11 mouse cellular contexts compared by ENCODE assay signal in the genomic region with DNA sequence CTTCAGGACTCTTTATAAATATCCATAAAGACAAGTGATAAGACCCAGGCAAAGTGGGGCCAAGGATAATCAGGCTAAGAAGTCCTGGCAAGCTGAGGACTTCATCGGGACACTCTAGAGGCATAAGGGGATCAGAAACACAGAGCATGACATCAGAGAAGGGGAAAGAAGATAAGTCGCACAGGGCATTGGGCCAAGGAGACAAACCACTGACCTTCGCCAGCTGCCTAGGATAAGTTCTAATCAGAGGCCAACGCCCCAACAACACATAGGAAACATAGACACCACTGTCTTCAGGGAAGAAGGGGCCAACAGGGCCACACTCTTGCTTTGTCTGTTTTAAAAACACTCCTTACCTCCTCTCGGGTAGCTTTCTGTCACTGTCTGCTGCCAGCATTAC. TPM values are rescaled to one million over a fixed set of nuclear protein-coding genes. Genes with fewer than 3 reads are reported as not detected.
DNase-seq lines count a peak whose midpoint lies in the region; ATAC-seq lines count a peak whose summit lies in the region.
"Had no signal": no experiment of that assay in that cellular context is flagged by ENCODE, and none has a peak within 500 bp of the region (broad histone marks: within the 10 kb centered on the region; RNA-seq: fewer than 3 reads in every experiment).

No protein-coding gene starts in this region.

- H3K4me2 ChIP-seq in heart, embryonic 16.5 days (ENCODE audit: low read depth, low read length), result no peak overlapping the region
- H3K4me2 ChIP-seq: limb, embryonic 15.5 days had no signal

- H3K4me3 ChIP-seq in heart, embryonic 16.5 days (ENCODE audit: low read length), result no peak overlapping the region
- H3K4me3 ChIP-seq in forebrain, embryonic 10.5 days, result no peak overlapping the region
- H3K4me3 ChIP-seq: limb, embryonic 15.5 days had no signal

- peak; percentile 59 for ATAC-seq in heart, embryonic 16.5 days (replicated peaks; ENCODE audit: extremely low read depth, insufficient read depth, low FRiP score)
- peak; percentile 76 for ATAC-seq in megakaryocyte progenitor cell, adult 5-6 weeks (replicated peaks; ENCODE audit: poor library complexity)

- no peaks in the 10 kb centered on the region; the same call in 1 of the 2 replicates for H3K9me3 ChIP-seq in heart, embryonic 16.5 days (replicated peaks; ENCODE audit: control insufficient read depth, low read length)
- no peaks in the 10 kb centered on the region for H3K9me3 ChIP-seq in forebrain, embryonic 10.5 days
- H3K9me3 ChIP-seq: limb, embryonic 15.5 days had no signal

- no peaks in the 10 kb centered on the region for H3K27me3 ChIP-seq in heart, embryonic 16.5 days (ENCODE audit: control insufficient read depth, insufficient read depth, low read length)
- H3K27me3 ChIP-seq in forebrain, embryonic 10.5 days (ENCODE audit: poor library complexity, severe bottlenecking), result peaks cover 6% of the 10 kb centered on the region; the same call in 1 of the 2 replicates
- H3K27me3 ChIP-seq: limb, embryonic 15.5 days had no signal

- H3K36me3 ChIP-seq in heart, embryonic 16.5 days (ENCODE audit: control insufficient read depth, insufficient read depth), result no peaks in the 10 kb centered on the region
- H3K36me3 ChIP-seq in forebrain, embryonic 10.5 days (replicated peaks), result no peaks in the 10 kb centered on the region
- H3K36me3 ChIP-seq: limb, embryonic 15.5 days had no signal

- H3K4me1 ChIP-seq in heart, embryonic 16.5 days (ENCODE audit: control insufficient read depth, insufficient read depth, low read length), result peaks cover 20% of the 10 kb centered on the region
- peaks cover 9% of the 10 kb centered on the region for H3K4me1 ChIP-seq in forebrain, embryonic 10.5 days

- DNase-seq in adrenal gland, postnatal 25 days, result peak; percentile 10
- DNase-seq in adrenal gland, adult (ENCODE audit: inconsistent age in 2 of 2, low spot score in 1 of 2), result no peak
- peak; percentile 26 for DNase-seq in 416B (ENCODE audit: low read depth)
- DNase-seq in forebrain, embryonic 10.5 days (ENCODE audit: extremely low spot score, low spot score), result no peak
- no peak for DNase-seq in cerebellum, adult 8-10 months
- DNase-seq in urinary bladder, postnatal 25 days (ENCODE audit: low spot score), result no peak
- DNase-seq: kidney, postnatal 36 days had no signal

- 0 out of 2 replicates have a peak overlapping the region, but pooled peaks have one; percentile 1 for H3K27ac ChIP-seq in heart, embryonic 16.5 days (ENCODE audit: low read length)
- no peak overlapping the region for H3K27ac ChIP-seq in forebrain, embryonic 10.5 days
- H3K27ac ChIP-seq: limb, embryonic 15.5 days; macrophage had no signal

- H3K9ac ChIP-seq in heart, embryonic 16.5 days (ENCODE audit: low read length), result no peak overlapping the region
- H3K9ac ChIP-seq: limb, embryonic 15.5 days had no signal

- WGBS in heart, embryonic 16.5 days, result 27% methylated on average over 5 of the region's 5 CpGs
- WGBS in forebrain, embryonic 10.5 days, result 83% methylated on average over 5 of the region's 5 CpGs

RNA-seq across cellular contexts. Expression of a gene that starts 8.1 kb away (rescaled TPM):
- 70.9 and 71.8 TPM in 2 replicates for total RNA-seq in adrenal gland, postnatal 25 days (2021)
- 35.8 and 40.2 TPM in 2 replicates for polyA plus RNA-seq in heart, embryonic 16.5 days (2015; fragmentation: Nextera tagmentation; extraction: Ambion mirVana)
- 73.1 and 92.7 TPM in 2 replicates for total RNA-seq in megakaryocyte progenitor cell, adult 5-6 weeks (2015)
- 67.8 and 79.0 TPM in 2 replicates for total RNA-seq in megakaryocyte progenitor cell, adult 5-6 weeks (2017)
- 62.0 and 65.9 TPM in 2 replicates for polyA plus RNA-seq in forebrain, embryonic 10.5 days (2016; fragmentation: Nextera tagmentation; extraction: Ambion mirVana)

Comparison
In these comparisons a context has a peak if more than half of its experiments do, and no peak if none do; other contexts are left out.
1. DNase-seq: peak in adrenal gland, postnatal 25 days (single experiment) and 416B (single experiment); none in adrenal gland, adult (0 of 2), forebrain, embryonic 10.5 days (single experiment), cerebellum, adult 8-10 months (single experiment) and urinary bladder, postnatal 25 days (single experiment).